Mouse (Mus musculus) layer of hippocampus, adult 9-11 months (tissue): ENCODE measurements around the gene Myo19.

Experiments used
- DNase-seq: peaks from one replicate; pipeline ENCODE4 v3.0.0; 2022

Gene Myo19

DNA sequence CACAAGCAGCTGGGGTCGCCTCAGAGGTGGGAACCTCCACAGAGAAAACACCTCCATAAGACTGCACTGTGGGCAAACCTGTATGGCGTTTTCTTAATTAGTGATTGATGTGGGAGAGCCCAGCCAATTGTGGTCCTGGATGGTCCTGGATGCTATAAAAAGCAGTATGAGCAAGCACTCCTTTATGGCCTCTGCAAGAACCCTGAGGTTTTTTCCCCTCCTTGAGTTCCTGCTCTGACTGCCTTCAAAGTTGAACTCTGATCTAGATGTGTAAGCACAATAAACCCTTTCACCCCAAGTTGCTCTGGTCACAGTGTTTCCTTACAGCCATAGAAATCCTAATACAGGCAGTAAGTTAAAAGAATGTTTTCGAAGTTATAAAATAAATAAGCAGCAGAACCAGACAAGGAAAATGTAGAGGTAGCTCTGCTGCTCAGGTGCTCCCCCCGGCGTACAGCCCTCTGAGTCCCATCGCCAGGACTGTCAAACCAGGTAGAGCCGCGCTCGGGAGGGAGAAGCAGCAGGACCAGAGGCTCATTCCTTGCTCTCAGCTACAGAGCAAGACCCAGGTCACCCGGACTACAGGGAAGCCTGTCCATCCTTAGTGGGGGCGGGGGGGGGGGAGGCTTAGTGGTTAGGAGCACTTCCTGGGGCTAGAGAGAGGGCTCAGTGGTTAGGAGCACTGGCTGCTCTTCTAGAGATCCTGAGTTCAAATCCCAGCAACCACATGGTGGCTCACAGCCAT lies 7.0 kb downstream of the Myo19 start:
- DNase-seq = no peak

DNA sequence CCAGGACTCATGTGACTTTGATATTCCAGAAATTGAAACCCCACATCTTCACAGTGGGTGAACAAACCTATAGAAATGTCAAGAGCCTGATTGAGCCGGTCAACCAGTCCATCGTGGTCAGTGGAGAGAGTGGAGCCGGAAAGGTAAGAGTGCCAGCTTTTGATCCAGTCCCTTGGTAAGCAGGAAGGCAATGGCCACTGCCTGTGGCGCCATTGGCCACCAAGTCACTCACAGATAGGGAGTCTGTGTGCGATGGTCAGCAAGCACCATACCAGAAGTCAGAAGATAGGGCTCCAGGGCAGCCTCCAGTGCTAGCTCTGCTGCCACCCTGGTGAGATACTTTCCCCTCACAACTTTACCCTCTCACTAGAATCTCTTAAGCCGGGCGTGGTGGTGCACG lies 8.1 kb downstream of the Myo19 start:
- no peak for DNase-seq

DNA sequence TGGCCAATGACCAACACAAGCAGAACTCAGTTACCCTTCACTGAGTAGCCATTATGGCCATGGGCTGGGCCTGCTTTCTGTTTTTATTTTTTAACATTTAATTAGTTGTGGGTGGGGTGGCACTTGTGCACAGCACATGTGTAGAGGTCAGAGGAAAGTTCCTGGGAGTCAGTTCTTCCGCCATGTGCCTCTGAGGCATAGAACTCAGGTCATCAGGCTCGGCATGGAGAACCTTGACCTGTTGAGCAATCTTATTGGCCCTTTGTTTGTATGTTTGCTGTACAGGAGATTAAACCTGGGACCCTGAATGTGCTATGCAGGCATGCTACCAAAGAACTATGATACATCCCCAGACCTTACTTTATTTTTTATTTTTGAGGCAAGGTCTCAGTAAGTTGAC lies 9.5 kb downstream of the Myo19 start:
- DNase-seq = no peak

DNA sequence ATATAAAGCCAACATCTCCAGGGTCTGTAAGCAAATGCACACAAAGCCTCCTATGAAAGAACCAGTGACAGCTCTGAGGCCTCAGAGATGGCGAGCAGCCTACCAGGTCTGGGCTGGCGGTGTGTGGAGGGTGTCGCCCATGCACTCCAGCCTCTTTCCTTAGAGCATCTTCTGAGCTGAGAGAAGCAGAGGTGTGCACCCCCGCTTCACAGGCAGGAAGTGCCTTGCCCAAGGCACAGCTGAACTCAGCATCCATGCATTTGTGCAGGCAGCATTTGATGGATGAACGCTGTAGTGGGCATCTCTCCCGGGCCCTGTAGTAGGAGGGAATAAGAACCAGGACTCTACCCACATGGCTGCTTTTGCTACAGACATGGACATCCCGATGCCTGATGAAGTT lies 11.8 kb downstream of the Myo19 start:
- no peak for DNase-seq

DNA sequence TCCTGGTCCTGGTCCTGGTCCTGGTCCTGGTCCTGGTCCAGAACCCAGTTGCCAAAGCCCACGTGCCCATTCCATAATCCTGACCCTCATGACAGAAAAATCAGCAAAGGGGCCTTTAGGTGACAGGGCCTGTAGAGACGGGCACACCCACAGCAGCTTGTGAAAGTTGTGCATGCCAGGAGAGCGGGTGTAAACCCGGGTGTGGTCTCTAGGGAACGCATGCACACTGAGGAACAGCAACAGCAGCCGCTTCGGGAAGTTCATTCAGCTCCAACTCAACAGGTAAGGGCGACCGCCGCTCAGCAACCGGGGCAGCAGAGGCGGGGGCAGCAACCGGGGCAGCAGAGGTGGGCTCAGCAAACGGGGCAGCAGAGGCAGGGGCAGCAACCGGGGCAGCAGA lies 13.2 kb downstream of the Myo19 start:
- DNase-seq = no peak

DNA sequence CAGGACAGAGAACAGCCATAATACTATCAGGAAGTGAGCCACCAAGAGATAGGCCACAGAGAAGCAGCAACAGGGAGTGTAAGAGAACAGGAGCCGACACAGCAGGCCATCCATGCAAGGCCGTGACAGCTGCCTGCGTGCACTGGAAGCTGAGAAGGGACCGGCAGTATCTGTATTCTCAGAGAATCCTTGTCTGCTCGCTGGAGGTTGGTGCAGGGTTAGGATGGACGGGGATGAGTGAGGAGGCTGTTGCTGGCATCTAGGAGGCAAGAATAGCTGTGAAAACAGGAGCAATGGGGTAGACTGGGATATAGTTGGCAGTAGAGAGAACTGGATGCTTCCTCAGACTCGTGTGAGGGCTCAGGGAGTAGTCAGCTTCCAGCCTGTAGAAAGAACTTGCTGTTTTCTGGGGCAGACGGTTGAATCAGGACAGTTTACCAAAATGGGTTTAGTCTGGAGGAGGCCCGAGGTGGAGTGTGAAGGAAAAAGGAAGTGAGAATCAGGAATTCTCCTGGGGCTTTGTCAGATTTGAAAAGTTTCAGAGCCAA lies 24.7 kb downstream of the Myo19 start:
- DNase-seq = no peak

DNA sequence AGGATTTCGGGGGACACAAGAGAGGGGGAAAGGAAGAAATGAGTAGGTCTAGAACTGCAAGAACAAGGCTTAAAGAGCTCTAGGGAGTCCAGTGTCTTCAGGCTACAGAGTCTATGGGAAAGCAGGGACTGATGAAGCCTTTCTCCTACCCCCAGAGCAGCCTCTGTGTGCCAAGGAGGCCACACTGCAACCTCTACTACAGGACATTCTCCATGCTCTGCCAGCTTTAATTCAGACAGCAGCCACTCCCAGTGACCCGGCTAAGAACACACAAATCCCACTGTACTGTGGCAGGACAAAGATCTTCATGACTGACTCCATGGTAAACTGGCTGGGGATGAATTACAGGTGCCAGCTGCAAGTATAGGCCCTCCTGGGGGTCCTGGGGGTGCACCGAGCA lies 27.1 kb downstream of the Myo19 start:
- no peak for DNase-seq

DNA sequence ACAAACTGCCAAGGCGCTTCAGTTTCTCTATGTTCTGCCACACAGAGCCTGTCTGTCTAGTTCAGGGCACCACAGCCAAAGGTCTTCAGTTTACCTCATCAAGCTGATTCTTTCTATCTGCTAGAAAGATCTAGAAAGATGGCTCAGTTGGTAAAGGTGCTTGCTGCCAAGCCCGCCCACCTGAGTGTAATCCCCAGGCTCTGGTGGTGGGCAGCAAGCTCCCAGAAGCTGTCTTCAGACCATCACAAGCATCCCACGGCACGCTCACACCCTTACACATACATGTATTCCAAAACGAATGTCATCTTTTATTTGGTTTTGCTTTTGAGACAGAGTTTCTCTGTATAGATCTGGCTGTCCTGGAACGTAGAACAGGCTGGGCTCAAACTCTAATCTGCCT lies 28.5 kb downstream of the Myo19 start:
- DNase-seq = no peak

DNA sequence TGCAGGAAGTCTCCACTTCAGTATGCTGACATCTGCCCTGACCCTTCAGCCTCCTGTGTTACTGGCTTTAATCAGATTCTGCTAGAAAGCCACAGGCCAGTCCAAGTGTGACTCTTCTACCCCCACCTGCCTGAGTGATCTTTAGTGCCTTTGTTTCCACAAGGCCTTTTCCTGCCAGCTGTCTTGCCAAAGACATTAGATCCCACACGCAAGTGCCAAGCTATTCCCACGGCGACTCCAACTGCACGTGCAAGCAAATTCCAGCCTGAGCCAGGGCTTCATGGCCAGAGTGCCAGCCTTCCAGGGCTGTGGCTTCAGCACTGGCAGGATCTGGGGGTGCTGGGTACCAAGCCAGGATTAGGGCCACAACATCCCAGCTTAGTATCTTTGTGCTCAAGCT lies 30.5 kb downstream of the Myo19 start:
- DNase-seq = no peak

DNA sequence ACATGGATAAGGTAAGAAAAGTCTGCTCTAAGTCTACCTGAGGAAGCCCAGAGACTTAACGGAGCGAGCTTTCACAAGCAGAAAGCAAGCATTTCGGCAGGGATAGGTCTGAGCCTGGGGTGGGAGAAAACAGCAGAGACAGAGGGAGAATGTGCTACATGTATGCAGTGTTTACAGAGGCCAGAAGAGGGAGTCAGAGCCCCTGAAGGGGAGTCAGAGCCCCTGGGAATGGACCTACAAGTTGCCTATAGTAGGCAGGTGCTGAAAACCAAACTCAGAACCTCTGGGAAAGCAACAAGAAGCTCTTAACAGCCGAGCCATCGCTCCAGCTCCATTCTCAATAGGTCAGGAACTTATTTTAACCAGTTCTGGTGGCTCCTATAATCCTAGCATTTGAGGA lies 34.7 kb downstream of the Myo19 start:
- DNase-seq = no peak

DNA sequence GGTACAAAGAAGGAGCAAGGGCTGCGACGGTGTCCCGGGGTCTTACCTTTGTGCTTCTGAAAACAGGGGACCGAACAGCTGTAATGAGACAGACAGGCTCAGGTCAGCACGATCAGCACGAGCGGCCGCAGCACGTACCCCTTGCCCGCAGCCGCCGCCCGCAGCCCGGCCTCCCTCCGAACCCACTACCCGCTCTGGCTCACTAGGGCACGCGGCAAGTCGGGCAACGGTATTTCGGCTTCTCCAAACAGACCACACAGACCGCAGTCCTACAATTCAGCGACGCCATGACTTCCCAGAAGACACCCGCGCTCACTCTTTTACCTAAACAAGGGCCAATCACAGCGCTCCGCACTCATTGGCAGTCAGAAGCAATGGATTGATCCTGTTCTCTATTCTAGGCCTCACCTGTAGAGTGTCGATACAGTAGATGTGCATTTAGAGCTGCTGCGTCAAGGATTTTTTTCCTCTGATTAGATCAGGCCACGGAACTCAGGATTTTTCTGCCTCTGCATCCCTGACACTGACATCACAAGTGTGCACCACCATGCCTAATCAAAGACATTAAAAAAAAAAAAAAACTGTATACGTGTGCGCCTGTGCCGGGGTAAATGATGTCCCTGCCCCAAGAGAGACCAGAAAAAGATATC lies 36.2 kb downstream of the Myo19 start, which contains the start of gene Znhit3:
Gene Znhit3 (minus strand): TSS at position 314 of the 650 bp plus-strand sequence.
- peak; percentile 94 for DNase-seq

DNA sequence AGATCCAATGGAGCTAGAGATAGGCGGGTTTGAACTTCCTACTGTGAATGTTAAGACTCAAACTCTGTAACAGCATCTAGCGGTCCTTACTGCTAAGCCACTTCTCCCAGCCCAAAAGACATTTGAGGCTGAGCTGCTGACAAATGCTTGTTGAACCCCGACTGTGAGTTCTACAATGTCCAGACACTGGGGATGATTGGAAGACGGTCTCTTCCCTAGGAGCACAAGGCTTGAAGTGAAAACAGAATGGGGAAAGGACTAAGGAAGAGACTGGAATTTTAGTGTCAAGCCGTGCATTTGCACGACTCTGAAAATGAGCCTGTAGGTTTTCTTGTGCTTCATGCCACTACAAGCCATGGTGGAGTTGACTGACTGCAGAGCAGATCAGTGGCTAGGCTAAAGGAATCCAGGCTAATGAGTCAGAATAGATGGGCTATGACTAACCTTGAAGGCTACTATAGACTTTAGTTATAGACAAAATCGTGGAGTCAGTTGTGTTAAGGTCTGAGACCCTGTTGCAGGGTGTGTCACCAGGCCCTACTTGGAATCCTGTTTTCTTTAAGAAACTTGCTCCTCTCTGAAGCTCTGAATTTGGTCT lies 36.9 kb downstream of the Myo19 start:
- no peak for DNase-seq

DNA sequence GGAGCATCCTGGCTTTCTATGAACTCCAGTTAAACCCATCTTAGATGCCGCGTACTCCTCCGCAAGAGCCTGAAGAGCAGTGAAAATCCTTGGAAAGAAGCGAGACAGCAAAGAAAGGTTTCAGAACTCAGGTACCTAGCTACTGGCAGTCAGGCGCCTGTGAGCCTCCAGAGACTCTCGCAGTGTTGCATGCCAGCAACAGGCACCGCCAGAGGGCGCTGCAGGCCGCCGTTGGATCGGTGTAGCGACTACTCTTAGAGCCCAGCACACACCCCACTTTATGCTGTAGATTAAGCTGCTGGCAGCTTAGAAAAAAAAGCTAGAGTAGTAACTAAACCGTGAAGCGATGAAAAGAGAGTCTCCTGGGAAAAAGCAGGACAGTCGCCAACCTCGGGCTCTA lies 38.5 kb downstream of the Myo19 start:
- DNase-seq = peak; percentile 80

DNA sequence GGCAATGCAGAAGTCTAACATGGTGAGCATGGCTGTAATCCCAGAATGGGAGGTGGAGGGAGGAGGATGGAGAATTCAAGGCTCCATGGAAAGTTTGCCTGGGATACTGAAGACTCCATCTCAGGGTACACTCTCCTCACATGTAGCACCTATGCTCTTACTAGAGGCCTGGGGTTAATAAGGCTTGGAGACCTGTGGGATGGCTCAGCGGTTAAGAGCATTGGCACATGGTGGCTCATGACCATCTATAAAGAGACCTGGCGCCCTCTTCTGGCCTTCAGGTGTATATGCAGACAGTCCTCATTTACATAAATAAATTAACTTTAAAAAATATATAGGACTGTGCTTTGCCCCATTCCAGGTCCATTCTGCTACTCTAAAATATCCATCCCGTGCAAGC lies 39.3 kb downstream of the Myo19 start:
- no peak for DNase-seq

DNA sequence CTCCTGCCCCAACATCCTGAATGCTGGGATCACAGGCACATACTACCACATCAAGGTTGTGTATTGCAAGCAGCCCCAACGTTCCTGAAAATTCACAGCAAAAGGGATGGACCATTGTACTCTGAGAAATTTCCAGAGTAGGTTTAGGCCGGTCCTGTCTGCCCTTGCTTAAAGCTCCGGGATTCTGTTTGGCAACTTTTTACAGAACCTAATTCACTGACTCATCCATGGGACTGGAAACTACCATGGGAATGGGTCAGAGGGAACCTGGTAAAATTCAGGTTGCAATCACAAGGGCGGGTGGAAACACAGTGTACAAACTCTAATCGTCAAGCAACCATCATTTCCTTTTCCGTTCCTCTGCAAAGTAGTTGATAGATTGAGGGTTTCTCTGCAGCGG lies 40.0 kb downstream of the Myo19 start:
- no peak for DNase-seq

DNA sequence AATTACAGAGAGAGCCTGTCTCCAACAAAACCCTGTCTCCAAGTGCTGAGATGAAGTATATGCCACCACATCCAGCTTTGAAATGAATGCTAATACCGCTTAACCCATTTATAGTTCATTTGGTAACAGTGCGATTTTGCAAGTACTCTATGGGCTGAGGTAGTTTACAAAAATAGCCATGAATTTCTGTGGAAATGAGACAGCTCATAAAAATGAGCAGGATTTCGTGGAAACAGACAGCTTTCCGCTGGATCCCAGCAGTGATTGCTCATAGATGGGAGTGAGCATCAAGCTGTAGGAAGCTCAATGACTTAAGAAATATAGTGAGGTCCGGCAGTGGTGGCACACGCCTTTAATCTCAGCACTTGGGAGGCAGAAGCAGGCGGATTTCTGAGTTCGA lies 41.0 kb downstream of the Myo19 start:
- peak; percentile 30 for DNase-seq

DNA sequence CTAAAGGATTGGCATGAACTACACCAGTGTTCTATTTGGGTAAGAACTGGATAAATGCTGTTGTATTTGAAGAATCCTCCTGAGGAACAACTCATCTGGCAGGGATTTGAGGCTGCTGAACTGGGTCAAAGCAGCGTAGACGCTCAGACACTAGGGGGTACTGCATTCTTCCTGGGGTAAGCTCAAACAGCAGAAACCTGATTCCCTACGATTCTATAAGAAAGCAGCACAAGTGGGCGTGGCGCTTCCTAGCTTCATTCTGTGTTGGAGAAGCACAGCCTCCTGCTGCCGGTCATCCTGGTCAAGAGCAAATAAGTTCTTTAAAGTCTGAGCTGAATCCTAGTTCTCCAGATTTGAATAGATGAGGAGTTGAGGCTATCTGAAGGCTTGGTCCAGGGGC lies 52.3 kb downstream of the Myo19 start:
- no peak for DNase-seq

DNA sequence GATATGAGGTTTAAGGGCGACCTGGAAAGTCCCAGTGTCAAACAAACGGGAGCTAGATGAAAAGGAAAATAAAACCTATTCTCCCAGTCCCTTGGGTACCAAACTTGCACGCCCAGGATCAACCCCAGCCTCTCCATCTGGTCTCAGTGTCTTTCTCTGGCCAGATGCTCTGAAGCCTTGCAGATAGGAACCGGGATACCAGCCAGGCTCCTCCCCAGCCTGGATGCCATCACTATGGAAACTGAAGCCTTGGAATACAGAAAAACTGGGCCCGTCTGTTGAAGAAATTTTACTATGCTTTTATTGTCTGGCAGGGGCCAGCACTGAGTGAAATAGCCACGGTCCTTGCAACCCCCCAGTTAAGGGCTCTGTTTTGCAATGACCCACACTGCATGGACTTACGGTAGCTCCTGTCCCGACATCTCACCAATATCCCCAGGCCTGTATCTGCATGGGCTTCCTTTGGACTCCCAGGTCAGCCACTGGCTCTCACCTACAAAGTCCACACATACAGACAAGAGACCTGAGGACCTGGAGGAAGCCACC lies 59.6 kb downstream of the Myo19 start:
- DNase-seq = peak; percentile 85

DNA sequence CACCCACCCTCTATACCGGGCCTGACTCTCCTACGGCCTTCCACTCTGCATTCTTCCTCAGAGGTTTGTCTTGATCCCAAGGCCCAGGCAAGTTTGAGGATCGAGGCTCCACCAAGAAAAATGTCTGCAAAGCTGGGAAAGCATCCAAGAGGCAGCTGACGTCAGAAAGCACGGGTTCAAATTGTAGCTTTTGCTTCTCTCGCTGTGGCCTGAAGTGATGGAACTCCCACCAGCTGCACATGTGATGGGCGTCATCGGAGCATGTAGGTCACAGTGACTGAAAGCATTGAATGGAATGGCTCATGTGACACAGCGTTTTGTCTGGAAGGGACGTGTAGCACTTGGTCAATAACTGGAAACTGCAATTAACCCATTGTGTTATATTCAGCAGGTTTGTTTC lies 60.2 kb downstream of the Myo19 start:
- DNase-seq = no peak

DNA sequence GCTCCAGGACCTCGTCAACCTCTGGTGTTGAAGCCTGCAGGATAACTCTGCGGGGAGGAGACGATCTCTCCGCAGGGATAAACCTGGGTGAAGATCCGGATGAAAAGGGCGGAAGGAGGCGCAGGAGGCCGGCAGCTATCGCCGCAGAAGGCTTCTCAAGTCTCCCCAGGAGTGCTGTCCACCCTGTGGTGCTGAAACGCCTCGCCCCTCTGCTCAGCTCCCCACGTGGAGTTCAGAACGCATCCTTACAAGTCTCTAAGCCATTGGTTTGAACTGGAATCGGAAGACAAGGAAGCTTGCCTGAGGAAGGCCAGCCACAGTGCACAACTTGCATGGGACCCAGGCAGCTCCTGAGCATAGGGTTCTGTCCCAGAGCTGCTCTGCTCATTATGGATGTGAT lies 64.0 kb downstream of the Myo19 start:
- no peak for DNase-seq

DNA sequence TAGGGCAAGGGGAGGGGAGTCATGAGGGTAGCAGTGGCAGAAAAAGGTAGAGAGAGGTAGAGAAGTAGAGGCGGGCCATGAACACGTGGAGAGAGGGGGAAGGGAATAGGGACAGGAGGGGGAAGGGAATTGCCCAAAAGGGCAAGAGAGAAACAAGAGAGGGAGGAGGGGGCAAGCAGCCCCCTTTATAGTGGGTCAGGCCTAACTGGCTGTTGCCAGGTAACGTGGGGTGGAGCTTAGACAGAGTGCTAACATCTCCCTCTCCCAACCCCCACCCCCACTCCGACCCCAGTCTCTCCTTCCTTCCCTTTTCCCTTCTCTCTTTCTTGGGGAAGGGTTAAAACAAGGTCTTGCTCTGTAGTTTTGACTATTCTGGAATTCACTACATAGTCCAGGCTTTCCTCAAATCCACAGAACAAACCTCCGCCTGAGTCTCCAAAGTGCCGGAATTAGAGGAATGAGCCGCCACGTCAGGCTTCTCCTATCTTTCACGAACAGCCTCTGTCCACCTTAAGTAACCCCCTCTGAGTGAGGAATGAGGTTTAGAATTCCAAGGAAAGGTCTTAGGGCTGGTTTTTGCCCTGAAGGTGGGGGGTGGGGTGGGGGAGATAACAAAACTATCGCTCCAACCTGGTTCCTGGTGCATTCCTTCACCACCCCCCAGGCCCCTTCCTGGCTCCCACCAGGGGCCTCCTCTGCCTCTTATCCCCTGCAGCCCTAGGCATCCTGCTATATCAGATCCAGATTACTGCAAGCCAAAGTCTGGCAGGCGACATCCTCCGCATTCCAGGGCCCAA lies 64.9 kb downstream of the Myo19 start:
- no peak for DNase-seq

DNA sequence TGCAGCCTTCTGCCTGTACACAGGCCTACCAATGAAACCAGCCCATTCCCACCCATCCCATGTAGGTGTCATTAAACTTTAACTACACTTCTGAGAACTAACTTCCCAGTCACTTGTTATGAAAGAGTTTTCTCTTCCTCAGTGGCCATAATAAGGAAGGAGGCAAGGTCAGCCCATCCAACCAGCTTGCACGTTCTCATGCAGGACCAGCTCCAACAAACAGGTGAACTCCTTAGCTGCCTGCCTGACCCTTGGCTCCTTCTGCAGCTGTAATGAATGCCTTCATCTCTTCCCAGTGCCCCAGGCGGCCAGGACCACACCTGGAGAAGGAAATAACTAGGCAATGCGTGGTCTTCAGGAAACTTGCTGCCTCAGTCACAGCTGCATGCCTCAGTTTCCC lies 65.9 kb downstream of the Myo19 start:
- no peak for DNase-seq

DNA sequence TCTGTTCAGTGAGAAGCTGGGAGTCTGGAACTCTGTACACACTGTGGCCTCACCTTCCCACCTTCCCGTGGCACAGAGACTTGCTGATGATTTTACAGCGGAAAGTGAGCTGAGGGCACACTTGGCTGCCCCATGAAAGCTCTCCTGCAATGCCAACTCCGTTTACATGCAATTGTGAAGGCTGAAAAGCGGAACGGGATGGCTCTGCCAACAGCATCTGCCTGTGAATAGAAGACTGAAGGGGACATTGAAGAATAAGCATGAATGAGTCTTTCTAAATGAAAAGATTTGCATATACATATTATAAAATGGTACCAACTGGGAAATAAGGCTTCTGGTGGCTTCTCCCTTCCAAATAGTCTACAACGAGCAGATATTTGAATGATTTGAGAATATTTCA lies 67.3 kb downstream of the Myo19 start:
- no peak for DNase-seq
